Mouse (Mus musculus): Measurements from ENCODE around the gene Rhov. TPM values are rescaled to one million over a fixed set of nuclear protein-coding genes. Genes with fewer than 3 reads are reported as not detected.
A peak's percentile ranks its signal among the peaks of the same experiment; 100 is the strongest.

The Rhov gene
- 20.5 and 27.8 TPM in 2 replicates for total RNA-seq (2014; rRNA removed)
- 22.9 and 29.3 TPM in 2 replicates for polyA plus RNA-seq (2015; fragmentation: Nextera tagmentation; extraction: Ambion mirVana)

DNA sequence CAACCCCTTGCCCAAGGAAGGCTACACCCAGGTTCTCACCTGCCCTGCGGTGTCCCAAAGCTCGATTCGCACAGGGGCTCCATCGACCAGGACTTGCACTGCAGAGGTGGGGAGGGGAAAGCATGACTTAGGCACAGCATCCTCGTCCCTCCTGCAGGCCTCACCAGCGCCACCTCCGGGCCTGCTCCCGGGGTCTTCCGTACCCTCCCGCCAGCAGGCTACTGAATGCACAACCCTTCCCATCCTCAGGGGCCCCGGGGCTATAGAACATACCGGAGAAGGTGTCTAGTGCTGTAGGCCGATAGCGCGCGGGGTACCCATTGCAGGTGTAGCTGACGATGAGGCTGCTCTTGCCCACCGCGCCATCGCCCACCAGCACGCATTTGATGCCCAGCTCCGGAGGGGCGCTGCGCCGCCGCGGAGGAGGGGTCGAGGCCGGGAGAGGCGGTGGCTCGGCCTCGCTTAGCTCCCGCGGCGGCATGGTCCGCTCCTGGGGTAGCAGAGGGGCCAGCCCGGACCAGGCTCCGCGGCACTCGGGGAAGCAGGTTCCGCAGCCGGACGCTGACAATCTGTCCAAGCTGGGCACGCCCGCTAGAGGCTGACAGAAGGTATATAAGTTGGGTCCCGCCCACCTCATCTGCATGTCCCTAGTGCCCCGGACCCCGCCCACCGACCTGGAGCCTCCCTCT, at the start of gene Rhov:
Gene Rhov (minus strand): TSS at position 630 of the 689 bp plus-strand sequence.
- WGBS, result under 1% methylated on average over 49 of the region's 49 CpGs
- Histone ChIP-seq H3K9ac (peak within 1 kb of the TSS; percentile 91), H3K4me2 (ENCODE audit: low read depth) (peak within 1 kb of the TSS; percentile 79), H3K27ac (ENCODE audit: low read depth, low read length) (peak within 1 kb of the TSS; percentile 77), H3K4me3 (ENCODE audit: low read depth, low read length) (peak within 1 kb of the TSS; percentile 75), H3K9me3 (ENCODE audit: low read length) (no peaks in the 10 kb centered on the region), H3K36me3 (ENCODE audit: insufficient read depth) (no peaks in the 10 kb centered on the region), H3K27me3 (ENCODE audit: insufficient read depth, low read length) (no peaks in the 10 kb centered on the region), H3K4me1 (ENCODE audit: insufficient read depth) (peaks cover 17% of the 10 kb centered on the region; the same call in 1 of the 2 replicates)
- TF ChIP-seq CTCF (IDR thresholded peaks at IDR 0.05; ENCODE audit: low read depth), result peak; percentile 75
- DNase-seq (peak; percentile 78), ATAC-seq (peak; percentile 94)

DNA sequence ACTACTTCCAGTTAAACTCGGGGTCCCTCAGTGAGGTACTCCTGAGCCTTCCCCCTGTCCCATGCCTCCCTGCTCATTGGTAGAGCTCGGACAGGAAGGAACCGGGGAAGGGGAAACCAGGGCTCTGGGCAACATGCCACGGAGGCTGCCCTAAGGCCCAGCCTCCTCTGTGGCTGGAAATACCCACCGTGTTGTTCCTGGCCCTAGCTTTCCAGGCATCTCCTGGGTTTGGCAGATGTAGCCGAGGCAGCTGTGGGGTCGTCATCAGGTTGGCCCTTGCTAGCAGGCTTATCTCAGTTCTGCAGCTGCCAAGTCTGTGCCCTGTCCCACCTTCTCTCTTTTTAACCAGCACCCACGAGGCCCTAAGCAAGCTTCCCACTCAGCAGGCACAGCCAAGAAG, 49.5 kb upstream of the Rhov start:
- no peak overlapping the region for H3K4me2 ChIP-seq (ENCODE audit: low read depth)
- no peak overlapping the region for H3K27ac ChIP-seq (ENCODE audit: low read depth, low read length)
- peaks cover 38% of the 10 kb centered on the region for H3K27me3 ChIP-seq (ENCODE audit: insufficient read depth, low read length)
- H3K9me3 ChIP-seq (ENCODE audit: low read length), result no peaks in the 10 kb centered on the region
- TF ChIP-seq CTCF (IDR thresholded peaks at IDR 0.05; ENCODE audit: low read depth), result no peak
- peaks cover 16% of the 10 kb centered on the region for H3K4me1 ChIP-seq (ENCODE audit: insufficient read depth)
- H3K9ac ChIP-seq, result no peak overlapping the region
- ATAC-seq (no peak), DNase-seq (no peak)
- no peak overlapping the region for H3K4me3 ChIP-seq (ENCODE audit: low read depth, low read length)
- 66% methylated on average over 8 of the region's 8 CpGs for WGBS
- no peaks in the 10 kb centered on the region for H3K36me3 ChIP-seq (ENCODE audit: insufficient read depth)

DNA sequence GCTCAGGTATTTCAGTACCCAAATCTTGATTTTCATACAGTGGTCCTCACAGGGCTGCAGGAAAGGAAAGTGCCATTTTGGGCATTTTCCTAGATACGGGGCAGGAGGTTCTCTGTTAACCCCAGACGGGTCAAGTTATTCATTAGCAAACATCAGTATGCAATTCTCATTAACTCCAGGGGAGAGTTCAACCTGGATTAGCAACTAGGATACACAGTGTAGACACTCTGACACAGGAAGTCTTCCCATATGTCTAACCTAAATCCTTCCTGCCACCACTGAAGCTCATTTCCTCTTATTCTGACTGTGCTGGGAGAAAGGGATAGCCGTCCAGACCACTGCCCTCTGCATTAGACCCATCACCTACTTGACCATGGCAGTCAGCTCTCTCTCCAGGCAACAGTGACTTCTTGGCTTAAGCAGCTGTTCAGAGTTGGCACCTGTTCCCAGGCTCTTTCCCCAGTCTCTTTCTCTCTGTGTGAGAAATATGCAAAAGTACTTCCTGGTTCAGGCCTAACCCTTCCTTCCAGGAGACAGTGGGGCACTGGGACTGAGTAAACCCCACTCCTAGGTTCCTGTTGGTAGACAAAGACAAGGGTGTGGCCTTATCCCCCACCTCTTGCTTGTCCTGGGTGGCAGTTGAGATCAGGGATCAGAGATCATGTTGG, 47.1 kb upstream of the Rhov start:
- 61% methylated on average over 3 of the region's 3 CpGs for WGBS
- H3K4me2 ChIP-seq (ENCODE audit: low read depth), result no peak overlapping the region
- no peak overlapping the region for H3K4me3 ChIP-seq (ENCODE audit: low read depth, low read length)
- DNase-seq, result no peak
- H3K27me3 ChIP-seq (ENCODE audit: insufficient read depth, low read length), result peaks cover 34% of the 10 kb centered on the region
- H3K4me1 ChIP-seq (ENCODE audit: insufficient read depth), result peaks cover 13% of the 10 kb centered on the region
- no peaks in the 10 kb centered on the region for H3K9me3 ChIP-seq (ENCODE audit: low read length)
- ATAC-seq, result no peak
- TF ChIP-seq CTCF (IDR thresholded peaks at IDR 0.05; ENCODE audit: low read depth), result no peak
- no peaks in the 10 kb centered on the region for H3K36me3 ChIP-seq (ENCODE audit: insufficient read depth)
- H3K27ac ChIP-seq (ENCODE audit: low read depth, low read length), result no peak overlapping the region
- H3K9ac ChIP-seq, result no peak overlapping the region

DNA sequence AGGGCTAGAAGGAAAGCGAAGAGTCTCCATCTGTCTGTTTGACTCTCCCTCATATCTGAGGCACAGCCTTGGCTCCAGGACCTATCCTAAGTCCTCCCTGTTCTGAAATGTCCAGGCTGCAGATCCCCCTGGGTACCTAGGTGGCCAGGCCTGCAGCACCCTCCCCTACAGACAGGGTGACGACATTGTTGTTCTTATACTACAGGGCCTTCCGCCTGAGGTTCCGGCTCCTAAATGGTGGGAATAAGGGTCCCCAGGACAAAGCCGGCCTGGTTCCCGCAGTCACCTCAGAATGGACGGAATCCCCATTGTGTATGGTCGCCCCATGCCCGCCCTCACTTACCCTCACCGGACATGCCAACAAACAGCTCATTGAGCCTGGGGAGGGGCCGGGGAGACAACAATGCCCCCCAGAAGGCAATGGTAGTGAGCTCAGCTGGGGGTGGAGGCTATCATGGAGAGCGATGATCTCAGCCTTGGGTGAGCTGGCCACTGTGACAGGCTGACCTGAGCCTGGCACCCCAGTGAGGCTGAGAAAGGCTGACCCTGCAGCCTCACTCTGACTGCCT, 43.8 kb upstream of the Rhov start:
- no peak overlapping the region for H3K4me3 ChIP-seq (ENCODE audit: low read depth, low read length)
- H3K27ac ChIP-seq (ENCODE audit: low read depth, low read length), result no peak overlapping the region
- DNase-seq (no peak), ATAC-seq (no peak)
- H3K4me2 ChIP-seq (ENCODE audit: low read depth), result no peak overlapping the region
- peaks cover 12% of the 10 kb centered on the region for H3K27me3 ChIP-seq (ENCODE audit: insufficient read depth, low read length)
- TF ChIP-seq CTCF (IDR thresholded peaks at IDR 0.05; ENCODE audit: low read depth), result no peak
- no peaks in the 10 kb centered on the region for H3K36me3 ChIP-seq (ENCODE audit: insufficient read depth)
- H3K9me3 ChIP-seq (ENCODE audit: low read length), result no peaks in the 10 kb centered on the region
- no peak overlapping the region for H3K9ac ChIP-seq
- 50% methylated on average over 12 of the region's 12 CpGs for WGBS
- H3K4me1 ChIP-seq (ENCODE audit: insufficient read depth), result no peaks in the 10 kb centered on the region

DNA sequence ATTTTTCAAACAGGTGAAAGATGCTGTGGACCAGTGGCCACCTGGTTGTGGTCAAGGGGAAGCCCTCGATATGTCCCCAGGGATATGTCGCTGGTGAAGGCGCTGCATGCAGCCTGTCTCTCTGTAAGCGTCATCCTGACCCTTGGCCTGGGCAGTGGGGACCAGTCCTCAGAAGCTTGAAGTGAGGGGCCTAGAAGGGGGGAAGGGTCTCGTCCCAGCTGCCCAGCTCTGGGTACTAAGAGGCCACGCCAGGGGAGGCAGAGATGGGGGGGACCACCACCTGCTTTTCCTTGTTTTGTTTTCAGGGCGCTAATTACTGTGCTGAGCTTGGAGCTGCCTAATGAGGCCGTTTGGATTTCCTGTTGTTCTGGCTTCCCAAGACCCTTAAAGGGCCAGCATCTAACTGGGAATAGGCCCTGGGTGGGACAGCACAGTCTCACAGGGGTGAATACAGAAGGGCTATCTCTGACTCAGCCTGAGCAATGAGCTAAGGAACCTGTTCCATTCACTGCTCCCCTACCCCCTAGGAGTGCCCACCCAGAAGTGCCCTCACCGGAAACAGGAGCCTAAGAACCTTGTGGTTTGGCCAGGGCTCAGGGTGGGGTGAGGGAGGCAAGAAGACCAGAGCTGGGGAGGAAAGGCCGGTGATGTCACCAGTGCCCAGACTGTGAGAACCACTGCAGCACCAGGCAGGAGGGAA, 42.9 kb upstream of the Rhov start:
- Histone ChIP-seq H3K4me2 (ENCODE audit: low read depth) (no peak overlapping the region), H3K27ac (ENCODE audit: low read depth, low read length) (no peak overlapping the region), H3K4me1 (ENCODE audit: insufficient read depth) (no peaks in the 10 kb centered on the region), H3K27me3 (ENCODE audit: insufficient read depth, low read length) (peaks cover 12% of the 10 kb centered on the region), H3K9ac (no peak overlapping the region), H3K9me3 (ENCODE audit: low read length) (no peaks in the 10 kb centered on the region), H3K36me3 (ENCODE audit: insufficient read depth) (no peaks in the 10 kb centered on the region), H3K4me3 (ENCODE audit: low read depth, low read length) (no peak overlapping the region)
- ATAC-seq, result peak; percentile 70
- 20% methylated on average over 10 of the region's 10 CpGs for WGBS
- no peak for TF ChIP-seq CTCF (IDR thresholded peaks at IDR 0.05; ENCODE audit: low read depth)
- peak; percentile 29 for DNase-seq

DNA sequence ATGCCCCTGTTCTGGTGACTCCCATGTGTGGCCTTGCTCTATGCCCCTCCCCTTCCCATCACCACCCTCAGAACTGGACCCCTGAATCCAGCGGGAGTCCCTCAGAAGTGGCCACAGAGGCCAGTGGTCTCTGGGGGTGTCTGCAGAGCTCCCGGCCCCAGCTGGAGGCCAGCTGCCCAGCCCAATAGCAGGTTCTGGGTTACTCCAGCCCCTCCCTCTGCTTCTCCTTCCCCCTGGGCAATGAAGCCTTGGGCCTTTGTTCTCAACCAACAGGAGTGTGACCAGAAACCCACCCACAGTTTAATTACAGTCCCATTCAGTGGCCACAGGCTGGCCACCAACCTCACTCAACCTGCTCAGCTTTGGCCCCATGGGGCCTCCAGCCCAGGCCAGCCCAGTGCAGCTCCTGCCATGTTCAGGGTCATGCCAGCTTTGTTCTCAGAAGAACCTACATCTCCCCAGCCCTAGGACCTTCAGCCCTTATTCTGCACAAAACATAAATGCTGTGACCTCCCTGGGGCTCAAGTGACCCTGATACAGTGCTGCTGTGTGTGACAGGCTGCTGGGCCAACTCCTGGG, 41.4 kb upstream of the Rhov start:
- H3K36me3 ChIP-seq (ENCODE audit: insufficient read depth), result no peaks in the 10 kb centered on the region
- H3K4me2 ChIP-seq (ENCODE audit: low read depth), result no peak overlapping the region
- no peak for DNase-seq
- no peak overlapping the region for H3K9ac ChIP-seq
- no peak overlapping the region for H3K27ac ChIP-seq (ENCODE audit: low read depth, low read length)
- no peak for ATAC-seq
- 31% methylated on average over 2 of the region's 2 CpGs for WGBS
- no peak overlapping the region for H3K4me3 ChIP-seq (ENCODE audit: low read depth, low read length)
- no peak for TF ChIP-seq CTCF (IDR thresholded peaks at IDR 0.05; ENCODE audit: low read depth)
- no peaks in the 10 kb centered on the region for H3K9me3 ChIP-seq (ENCODE audit: low read length)
- H3K27me3 ChIP-seq (ENCODE audit: insufficient read depth, low read length), result peaks cover 8% of the 10 kb centered on the region
- H3K4me1 ChIP-seq (ENCODE audit: insufficient read depth), result no peaks in the 10 kb centered on the region
